Mouse (Mus musculus) cerebellum, adult 2 months (tissue): ENCODE measurements around the gene Fras1. TPM values are rescaled to one million over a fixed set of nuclear protein-coding genes. Genes with fewer than 3 reads are reported as not detected.

Source experiments
- DNase-seq, 2 experiments: peaks; one replicate each; pipeline ENCODE4 v3.0.0; 2021
- H3K27ac ChIP-seq: fragments of 200-500 bp; 2 replicates; pipeline ENCODE4 v1.5.1; 2012; ENCODE audit warnings: low read length, control low read depth, inconsistent platforms; ENCODE audit not compliant: insufficient read depth
- H3K27me3 ChIP-seq: fragments of 200-500 bp; 2 replicates; pipeline ENCODE4 v1.6.1; 2012; ENCODE audit warnings: inconsistent platforms, mild to moderate bottlenecking, low read length, moderate library complexity; ENCODE audit not compliant: control insufficient read depth, insufficient read depth
- H3K4me1 ChIP-seq: fragments of 200-500 bp; 2 replicates; pipeline ENCODE4 v1.6.1; 2011; ENCODE audit warnings: low read length; ENCODE audit not compliant: control insufficient read depth, insufficient read depth
- H3K4me3 ChIP-seq: fragments of 200-500 bp; replicated peaks from 2 replicates; pipeline ENCODE3; 2011; ENCODE audit warnings: mild to moderate bottlenecking, low read depth, low read length, control low read depth; ENCODE audit not compliant: insufficient read depth
- CTCF ChIP-seq: fragments of 200-500 bp; IDR thresholded peaks from 2 replicates; pipeline ENCODE4 v1.5.1; 2011; ENCODE audit warnings: low read depth, mild to moderate bottlenecking, control low read depth, low read length, moderate library complexity, borderline replicate concordance; ENCODE audit not compliant: insufficient read depth
- POLR2A ChIP-seq: fragments of 200-500 bp; IDR thresholded peaks from 2 replicates; pipeline ENCODE4 v1.6.1; 2011; ENCODE audit warnings: low read length, control low read depth, borderline replicate concordance; ENCODE audit not compliant: insufficient read depth
- WGBS: fragments of 180-500 bp; shearing (Covaris S2); methylation state at CpG from one replicate; pipeline ENCODE4 v1.1.7; 2018; 5-methylcytosine and 5-hydroxymethylcytosine counted together
- polyA plus RNA-seq: library from polyadenylated mRNA; depleted of rRNA; stranded (reverse); fragments of >200 nt; gene quantifications from 2 replicates; pipeline ENCODE4 v1.2.3, GENCODE M21; 2012

Gene Fras1
- polyA plus RNA-seq, 1 experiment: 1.1 TPM

DNA sequence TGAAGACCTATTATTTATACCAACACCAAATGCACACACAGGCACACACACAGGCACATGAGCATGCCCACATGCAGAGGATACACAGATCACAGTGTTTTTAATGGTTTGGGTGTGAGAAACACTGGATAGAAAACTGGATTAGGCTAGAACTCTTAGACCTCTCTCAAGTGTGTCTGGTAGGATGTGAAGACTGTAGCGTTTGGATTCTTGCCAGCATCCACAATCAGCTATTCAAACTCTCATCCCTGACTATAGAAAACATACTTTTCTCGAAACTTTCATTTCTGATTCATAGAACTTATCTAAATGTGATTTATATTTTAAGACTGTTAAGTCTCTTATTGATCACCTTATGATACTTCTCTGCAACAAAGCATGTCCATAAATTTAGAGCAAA lies 34.5 kb downstream of the Fras1 start:
- no peaks in the 10 kb centered on the region for H3K27me3 ChIP-seq
- H3K27ac ChIP-seq: no peak overlapping the region
- H3K4me3 ChIP-seq: no peak overlapping the region
- WGBS: 76% methylated on average over 2 of the region's 2 CpGs
- no peak for TF ChIP-seq CTCF
- TF ChIP-seq POLR2A: no peak
- H3K4me1 ChIP-seq: no peaks in the 10 kb centered on the region
- no peak for DNase-seq

DNA sequence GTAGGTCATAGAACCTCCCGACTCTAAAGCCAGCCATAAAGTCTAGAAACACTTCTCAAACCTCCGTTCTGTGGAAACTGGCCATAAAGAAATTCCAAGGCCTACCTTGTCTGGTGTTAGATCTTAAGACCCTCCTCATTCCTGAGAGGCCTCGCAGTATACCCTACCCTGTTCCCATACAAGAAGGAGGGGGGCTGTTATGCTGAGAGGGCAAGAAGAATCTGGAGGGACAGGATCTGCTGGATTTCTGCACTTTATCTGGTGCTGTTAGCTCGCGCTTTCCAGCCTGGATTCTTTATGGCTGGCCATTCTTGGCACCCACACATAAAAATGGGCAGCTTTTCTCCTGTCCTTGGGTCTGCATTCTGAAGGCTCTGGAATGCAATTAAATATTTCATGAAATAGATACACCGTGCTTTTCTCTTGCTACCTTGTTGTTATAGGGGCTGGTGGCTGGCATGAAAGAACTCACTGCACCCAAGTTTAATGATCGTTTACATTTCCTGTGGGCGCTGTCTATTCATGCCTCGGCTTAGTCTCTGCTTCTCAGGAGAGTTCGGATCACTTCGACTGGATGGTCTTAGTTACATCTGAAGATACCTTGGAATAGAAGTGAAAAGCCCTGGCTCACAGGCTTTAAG lies 39.1 kb downstream of the Fras1 start:
- TF ChIP-seq POLR2A (no peak), CTCF (no peak)
- WGBS: 88% methylated on average over 11 of the region's 11 CpGs

GRCm38 (mm10) chr5:96417121-96417520 lies 43.4 kb downstream of the Fras1 start:
- WGBS: 74% methylated on average over 4 of the region's 4 CpGs
- no peak for DNase-seq

More for the DNA sequence above, 39.1 kb downstream of the Fras1 start:
- no peak overlapping the region for H3K4me3 ChIP-seq
- no peak overlapping the region for H3K27ac ChIP-seq
- no peaks in the 10 kb centered on the region for H3K4me1 ChIP-seq
- H3K27me3 ChIP-seq: no peaks in the 10 kb centered on the region
- DNase-seq: no peak

DNA sequence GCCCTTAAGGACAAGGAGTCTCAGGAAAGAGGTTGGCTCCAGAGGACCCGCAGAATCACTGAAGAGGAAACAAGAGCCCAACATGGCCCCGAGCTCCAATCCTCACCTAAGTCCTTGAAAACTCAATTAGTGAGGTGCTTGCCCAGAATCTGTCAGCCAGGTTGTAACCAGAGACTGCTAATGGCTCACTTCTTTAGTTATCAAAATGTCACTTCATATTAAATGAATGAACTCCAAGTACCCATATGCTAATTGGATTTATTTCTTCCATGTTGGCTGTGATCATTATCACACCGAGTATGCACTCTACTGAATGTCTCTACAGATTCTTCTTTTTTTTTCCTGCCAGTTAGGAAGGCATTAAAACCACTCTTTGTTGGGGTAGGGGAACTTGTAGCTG lies 47.8 kb downstream of the Fras1 start:
- Histone ChIP-seq H3K4me3 (no peak overlapping the region), H3K4me1 (no peaks in the 10 kb centered on the region), H3K27ac (no peak overlapping the region), H3K27me3 (no peaks in the 10 kb centered on the region)
- WGBS: 35% methylated on average over 3 of the region's 3 CpGs
- TF ChIP-seq CTCF: no peak
- TF ChIP-seq POLR2A: no peak
- no peak for DNase-seq

More at GRCm38 (mm10) chr5:96417121-96417520, 43.4 kb downstream of the Fras1 start:
- no peak overlapping the region for H3K4me3 ChIP-seq
- no peak overlapping the region for H3K27ac ChIP-seq
- no peaks in the 10 kb centered on the region for H3K27me3 ChIP-seq
- TF ChIP-seq CTCF: no peak
- TF ChIP-seq POLR2A: no peak
- no peaks in the 10 kb centered on the region for H3K4me1 ChIP-seq

- 89% methylated on average over 5 of the region's 5 CpGs for WGBS
- Histone ChIP-seq H3K4me1 (no peaks in the 10 kb centered on the region), H3K27ac (no peak overlapping the region), H3K4me3 (no peak overlapping the region), H3K27me3 (no peaks in the 10 kb centered on the region)
- TF ChIP-seq POLR2A (no peak), CTCF (no peak)
- no peak for DNase-seq
Measured at GRCm38 (mm10) chr5:96422716-96423115, 49.0 kb downstream of the Fras1 start.

DNA sequence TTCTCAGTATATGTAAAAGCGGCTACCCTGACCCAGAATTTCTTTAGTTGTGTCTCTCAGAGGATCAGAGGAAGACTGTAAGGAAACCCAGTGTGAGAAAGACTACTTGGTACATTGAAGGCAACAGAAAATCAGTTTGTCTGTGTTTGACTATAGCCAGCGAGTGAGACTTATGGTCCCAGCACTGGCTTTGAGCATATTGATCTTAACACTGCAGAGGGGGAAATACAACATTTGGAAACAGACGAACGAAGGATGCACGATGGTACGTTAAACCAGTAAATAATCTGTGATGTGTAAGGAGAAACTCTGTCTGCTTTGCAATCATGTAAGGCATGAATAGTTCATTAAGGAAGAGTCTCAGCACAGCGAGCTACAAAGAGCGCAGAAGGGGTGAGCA lies 51.6 kb downstream of the Fras1 start:
- no peaks in the 10 kb centered on the region for H3K27me3 ChIP-seq
- WGBS: 94% methylated on average over 8 of the region's 8 CpGs

DNA sequence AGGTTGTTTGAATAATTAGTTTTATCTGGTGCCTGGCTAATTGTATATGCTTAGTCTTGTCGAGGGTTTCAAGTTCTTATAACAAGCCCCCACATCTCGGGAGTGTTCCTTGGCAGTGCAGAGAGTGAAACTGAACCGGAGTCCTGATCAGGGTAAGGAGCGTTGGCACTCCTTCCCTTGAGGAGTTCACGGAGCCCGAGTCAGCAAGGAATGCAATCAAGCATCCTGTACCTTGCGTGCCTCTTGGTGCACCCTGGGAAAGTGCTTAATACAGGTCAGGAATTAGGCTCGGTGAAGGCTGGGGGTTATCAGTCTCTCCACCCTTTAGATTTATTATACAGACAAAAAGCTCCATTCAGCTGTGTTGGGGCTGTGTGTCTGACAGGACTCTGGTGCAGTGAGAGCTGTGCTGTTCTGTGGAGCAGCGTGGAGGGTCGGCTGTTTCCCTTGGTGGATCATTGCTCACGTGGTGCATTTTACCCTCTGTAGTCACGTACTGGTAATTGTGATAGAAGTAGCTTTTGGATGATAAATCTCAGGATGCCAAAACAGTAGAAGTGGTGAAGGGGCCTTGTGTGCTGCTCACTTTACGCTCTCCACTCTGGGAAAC lies 55.9 kb downstream of the Fras1 start:
- Histone ChIP-seq H3K27ac (no peak overlapping the region), H3K4me3 (no peak overlapping the region), H3K4me1 (no peaks in the 10 kb centered on the region), H3K27me3 (no peaks in the 10 kb centered on the region)
- TF ChIP-seq POLR2A (no peak), CTCF (no peak)
- WGBS: 84% methylated on average over 13 of the region's 13 CpGs
- no peak for DNase-seq

More for the DNA sequence above, 51.6 kb downstream of the Fras1 start:
- no peak overlapping the region for H3K27ac ChIP-seq
- no peak overlapping the region for H3K4me3 ChIP-seq
- TF ChIP-seq CTCF (no peak), POLR2A (no peak)
- no peak for DNase-seq
- H3K4me1 ChIP-seq: no peaks in the 10 kb centered on the region

- H3K27me3 ChIP-seq: no peaks in the 10 kb centered on the region
- no peak for TF ChIP-seq CTCF
- no peak for TF ChIP-seq POLR2A
- H3K4me3 ChIP-seq: no peak overlapping the region
- no peak for DNase-seq
- 60% methylated on average over 4 of the region's 4 CpGs for WGBS
- 0 out of 2 replicates have a peak, but pooled peaks cover 5% of the 10 kb centered on the region for H3K4me1 ChIP-seq
- no peak overlapping the region for H3K27ac ChIP-seq
Measured at GRCm38 (mm10) chr5:96437870-96438269, 64.1 kb downstream of the Fras1 start.

DNA sequence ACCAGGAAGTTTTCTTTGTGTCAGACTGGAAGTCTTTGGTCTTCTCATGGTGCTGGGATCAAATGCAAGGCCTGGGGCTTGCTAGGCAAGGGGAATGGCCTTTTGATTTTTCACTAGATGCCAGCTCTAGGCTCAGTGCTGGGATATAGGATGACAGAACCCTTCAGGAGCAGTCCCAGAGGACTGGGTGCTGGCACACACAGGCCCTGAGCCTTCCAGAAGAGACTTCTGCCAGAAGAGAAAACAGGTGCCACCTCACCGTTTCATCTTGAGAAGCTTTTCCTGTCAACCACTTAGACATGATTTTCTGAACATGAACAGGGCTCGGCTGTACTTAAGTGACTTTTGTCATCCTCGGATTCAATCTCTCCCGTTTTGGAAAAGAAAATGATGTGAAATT lies 66.1 kb downstream of the Fras1 start:
- 28% methylated on average over 4 of the region's 4 CpGs for WGBS
- TF ChIP-seq POLR2A (no peak), CTCF (no peak)
- H3K4me3 ChIP-seq: no peak overlapping the region

More for the DNA sequence above, 66.1 kb downstream of the Fras1 start:
- Histone ChIP-seq H3K4me1 (0 out of 2 replicates have a peak, but pooled peaks cover 5% of the 10 kb centered on the region), H3K27me3 (no peaks in the 10 kb centered on the region), H3K27ac (no peak overlapping the region)
- no peak for DNase-seq
